Mouse (Mus musculus) erythroblast, embryonic 14.5 days (primary cell): ENCODE data around the gene Arhgap45.

Source experiments
- GATA1 ChIP-seq: IDR thresholded peaks from 2 replicates; pipeline ENCODE4 v1.6.1; 2012; ENCODE audit warnings: low read length, inconsistent platforms, mixed read lengths
- TAL1 ChIP-seq: IDR thresholded peaks from 3 replicates; pipeline ENCODE4 v1.6.1; 2012; ENCODE audit warnings: low read length, inconsistent platforms, mixed read lengths

DNA sequence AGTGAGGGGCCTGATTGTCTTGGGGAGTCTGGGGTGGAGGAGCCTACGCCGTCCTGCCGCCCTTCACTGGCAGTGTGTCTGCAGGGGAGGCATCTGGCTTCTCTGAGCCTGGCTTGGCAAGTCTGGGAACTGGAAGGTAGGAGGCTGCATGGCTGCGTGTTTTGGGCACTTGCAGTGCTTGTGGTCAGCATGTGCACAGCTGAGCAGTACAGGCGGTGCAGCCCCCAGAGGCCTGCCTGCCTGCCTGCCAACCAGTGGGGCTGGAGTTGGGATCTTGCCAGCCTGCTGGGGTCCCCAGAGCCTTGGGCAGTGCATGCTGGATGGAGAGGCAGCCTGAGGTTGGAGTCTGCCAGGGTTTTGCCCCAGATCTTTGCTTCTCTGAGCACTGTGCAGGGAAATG is 46.7 kb downstream of the Arhgap45 start:
- TF ChIP-seq GATA1 (no peak), TAL1 (no peak)
